Mouse (Mus musculus): ENCODE results near the gene Galnt3.
A peak's percentile ranks its signal among the peaks of the same experiment; 100 is the strongest.

Gene Galnt3

DNA sequence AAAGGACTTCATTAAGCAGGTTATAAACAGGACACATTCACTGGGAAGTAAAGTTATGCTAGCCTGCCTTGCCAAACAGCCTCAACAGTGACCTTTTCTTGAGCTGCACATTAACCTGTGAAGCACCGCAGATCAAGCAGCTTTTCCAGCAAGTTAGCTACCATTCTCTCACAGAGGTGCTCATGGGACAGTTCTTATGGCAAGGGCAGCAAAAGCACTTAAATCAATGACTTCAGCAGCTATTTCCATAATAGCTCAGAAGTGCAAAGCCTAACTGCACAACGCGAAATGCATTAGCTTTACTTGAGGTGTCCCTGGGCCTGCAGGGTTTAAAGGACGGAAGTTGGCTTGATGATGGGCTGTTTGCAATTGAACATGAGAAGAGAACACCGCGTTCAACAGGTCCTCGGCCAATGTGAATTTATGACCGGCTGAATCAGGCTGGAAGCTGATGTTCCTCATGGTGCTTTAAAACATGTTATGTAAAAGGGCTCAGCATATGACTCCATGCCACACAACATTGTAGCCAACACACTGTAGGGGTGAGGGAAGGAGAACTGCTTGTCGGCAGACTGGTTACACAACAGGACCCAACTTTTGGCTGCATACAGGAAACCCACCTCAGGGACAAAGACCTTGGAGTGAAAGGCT lies 16.8 kb downstream of the Galnt3 start:
- no peak for DNase-seq (ENCODE audit: low spot score in 2 of 2)

DNA sequence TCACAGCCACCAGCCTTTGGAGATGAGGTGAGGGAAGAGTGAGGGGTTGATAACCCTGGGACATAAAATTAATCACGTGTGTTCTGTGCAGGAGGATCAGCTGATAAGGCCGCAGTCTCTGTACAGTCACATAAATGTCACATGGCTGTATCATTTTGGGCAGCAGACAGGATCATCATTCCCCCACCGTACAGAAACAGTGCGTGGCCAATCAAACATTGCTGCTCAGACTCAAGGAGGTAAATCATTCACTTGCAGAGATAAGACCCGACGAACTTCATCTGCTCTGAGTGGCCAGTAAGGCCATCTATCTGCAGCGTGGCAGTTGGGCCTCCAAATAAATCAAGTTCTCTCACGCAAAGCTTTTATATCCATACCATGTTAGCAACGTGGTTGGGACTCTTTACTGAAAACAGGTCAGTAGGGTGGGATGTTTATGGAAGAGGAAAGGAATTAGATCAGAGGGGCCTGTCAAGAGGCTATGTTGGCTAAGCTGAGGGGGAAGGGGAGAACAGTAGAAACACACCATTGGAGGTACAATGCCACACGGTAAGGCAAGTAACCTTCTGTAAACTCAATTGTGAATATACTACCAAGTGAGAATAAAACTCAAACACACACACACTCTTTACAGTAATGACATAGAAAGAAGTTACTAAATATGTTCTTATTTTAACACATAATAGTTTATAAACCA lies 20.9 kb downstream of the Galnt3 start:
- no peak for DNase-seq (ENCODE audit: low spot score in 2 of 2)

DNA sequence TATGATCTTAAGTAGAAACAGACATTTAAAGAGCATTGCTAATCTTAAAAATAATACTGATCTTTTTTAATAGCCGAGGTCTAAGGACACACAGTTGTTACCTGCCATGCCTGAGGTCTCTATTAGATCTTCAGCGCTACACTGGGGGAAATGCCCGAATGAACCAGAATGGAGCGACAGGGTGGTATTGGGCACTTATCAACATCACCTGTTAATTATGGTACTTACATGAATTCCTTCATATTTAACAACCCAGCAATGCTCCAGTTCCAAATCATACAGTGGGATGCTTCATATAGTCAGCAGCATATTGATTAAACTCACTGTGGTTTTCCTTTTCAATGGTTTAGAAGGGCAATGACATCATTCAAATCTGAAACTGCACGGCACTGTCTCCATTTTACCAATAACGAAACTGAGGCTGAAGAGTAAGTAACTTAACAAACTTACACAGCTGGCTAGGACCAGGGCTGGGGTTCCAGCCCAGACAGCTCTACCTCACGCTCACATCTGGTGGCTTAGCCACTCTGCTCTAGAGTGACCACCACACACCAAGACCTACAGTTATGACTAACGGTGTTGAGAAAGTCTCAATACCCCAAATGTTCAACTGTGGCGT lies 23.0 kb downstream of the Galnt3 start:
- no peak for DNase-seq (ENCODE audit: low spot score in 2 of 2)

DNA sequence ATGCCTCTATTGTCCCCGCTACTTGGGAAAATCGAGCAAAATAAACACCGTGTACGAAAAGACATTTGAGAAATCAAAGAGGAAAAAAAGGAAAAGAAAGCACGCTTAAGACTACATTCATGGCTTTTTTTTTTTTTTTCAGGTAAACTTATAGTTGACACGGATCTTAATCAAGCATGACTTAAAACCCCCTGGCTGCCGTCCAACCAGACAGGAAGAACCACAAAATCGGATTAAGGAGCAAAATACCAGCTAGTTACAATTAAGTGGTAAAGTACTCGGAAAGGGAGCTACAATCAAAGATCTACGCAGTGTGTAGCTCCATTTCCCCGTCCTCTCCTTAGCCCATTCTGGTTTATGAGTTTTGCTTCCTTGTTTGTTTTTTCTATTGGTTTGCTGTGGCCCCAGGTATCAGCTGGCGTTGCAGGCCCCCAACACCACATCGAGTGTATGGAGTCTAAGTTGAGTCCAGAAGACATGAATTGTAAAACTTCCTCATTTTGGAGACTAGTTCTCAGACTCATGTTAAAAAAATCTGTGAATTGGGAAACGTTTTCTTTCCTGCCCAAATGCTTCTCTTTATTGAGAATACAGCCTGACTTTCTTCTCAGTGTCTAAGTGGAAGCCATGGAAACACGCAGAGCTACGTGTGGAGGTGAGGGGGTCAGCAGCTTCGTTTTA lies 24.0 kb downstream of the Galnt3 start:
- no peak for DNase-seq (ENCODE audit: low spot score in 2 of 2)

DNA sequence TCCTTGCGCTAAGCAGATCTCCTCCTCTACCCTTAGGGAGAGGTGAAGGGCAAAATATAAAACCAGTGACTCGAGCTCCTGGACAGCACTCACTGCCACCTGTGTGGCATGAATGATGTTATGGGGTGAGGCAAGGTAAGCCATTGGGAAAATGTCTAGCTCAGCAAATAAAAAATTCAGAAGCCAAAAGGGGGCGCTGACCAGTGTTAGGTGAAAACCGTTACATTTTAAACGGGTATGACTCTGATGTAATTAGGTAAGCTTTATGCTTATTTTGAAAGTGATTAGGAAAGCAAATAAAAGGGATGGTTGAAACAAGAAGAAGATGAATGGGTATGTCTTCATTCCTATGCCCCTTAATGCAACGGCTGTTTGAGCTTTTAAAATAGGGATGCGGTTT lies 24.6 kb downstream of the Galnt3 start:
- DNase-seq (ENCODE audit: low spot score in 2 of 2), result no peak

DNA sequence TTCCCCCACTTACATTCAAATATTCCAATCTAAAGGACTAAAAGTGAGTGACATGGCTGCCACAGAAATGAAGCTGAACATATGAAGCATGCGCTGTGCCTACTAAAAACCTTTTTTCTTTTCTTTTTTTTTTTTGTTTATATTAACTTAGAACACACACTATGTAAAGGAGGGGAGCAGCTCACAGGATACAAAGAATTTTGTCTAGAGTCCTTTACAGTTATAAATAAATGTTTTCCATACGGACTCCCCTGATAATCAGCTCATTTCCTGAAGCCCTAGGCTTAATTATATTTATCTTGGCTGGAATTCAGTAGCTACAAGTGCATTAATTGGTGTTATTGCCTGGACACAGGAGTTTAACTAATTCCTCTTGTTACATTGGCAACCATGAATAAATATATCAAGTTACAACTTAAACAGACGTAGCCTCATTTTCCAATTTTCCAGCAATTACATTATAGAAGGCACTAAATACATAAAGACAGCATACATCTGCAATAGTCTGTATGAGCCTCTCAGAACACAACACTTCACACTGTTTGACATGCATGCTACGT lies 30.1 kb downstream of the Galnt3 start:
- no peak for DNase-seq (ENCODE audit: low spot score in 2 of 2)

DNA sequence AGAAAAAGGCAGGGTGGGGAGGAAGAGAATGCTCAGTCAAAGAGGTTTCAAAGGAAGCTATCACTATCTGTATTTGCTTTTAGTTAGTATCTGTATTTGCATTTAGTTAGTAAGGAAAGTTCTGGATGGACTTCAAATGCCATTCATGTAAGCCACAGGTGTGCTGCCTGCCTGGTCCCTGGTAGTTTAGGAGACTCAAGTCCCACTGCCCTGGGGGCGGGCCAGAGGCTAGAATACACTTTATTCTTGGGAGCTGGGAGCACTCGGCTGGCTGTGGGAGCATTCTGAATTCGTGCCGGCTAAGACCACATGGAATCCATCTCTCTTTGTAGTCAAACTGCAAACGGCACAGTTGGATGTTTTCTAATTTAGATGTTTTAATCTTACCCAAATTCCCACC lies 33.5 kb downstream of the Galnt3 start:
- no peak for DNase-seq (ENCODE audit: low spot score in 2 of 2)

DNA sequence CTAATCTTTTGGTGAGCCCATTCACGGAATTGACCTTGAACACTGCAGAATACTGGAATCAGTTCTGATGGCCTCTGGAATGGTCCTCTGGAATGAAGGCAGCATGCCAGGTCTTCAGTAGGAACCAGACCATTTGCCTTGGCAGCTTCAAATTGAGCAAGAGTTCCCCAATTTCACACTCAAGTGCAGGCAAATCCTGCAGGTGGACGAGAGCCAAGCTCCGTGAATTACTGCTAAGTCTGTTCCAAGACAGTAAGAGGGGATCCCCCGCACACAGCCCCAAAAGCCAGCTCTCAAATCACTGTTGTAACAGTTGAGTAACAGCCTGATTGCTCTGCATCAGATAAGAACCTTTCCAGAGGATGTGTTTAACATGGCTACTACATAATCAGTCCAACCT lies 42.9 kb downstream of the Galnt3 start:
- no peak for DNase-seq (ENCODE audit: low spot score in 2 of 2)

DNA sequence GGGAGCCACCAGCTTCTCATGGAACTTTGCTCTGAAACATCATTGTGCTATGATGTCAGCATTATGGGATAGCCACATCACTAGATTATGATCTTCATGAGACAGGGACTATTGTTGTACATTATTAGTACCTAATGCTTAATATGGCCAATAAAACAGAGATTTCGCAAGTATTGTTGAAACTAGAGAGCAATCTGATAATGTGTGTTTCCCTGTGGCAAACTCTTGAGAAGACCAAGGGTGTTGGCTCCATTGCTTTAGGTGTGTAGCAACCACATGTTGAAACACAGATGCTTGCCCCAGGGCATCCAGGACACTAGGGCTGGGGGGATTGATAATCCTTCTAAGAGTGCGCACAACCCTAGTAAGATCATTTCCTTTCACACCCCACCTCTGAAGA lies 44.1 kb downstream of the Galnt3 start:
- no peak for DNase-seq (ENCODE audit: low spot score in 2 of 2)

DNA sequence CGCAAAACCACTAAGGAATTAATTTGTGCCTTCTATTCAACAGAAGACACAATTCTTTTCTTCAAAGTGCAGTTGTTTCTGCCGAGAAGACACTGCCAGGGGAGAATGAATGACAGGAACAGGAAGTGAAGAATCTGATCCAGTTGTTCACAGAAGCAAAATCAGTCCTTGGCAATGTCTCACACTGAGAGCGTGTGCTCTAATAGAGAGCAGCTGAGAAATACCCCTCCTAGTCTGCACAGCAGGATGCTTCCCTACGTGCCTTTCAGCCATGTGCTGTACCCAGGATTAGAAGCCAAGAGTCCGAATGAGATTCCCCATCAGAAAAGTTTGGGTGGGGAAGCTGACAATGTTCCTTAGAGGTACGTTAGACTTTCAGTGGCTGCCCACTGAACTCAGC lies 55.3 kb downstream of the Galnt3 start:
- DNase-seq (ENCODE audit: low spot score in 2 of 2), result no peak

DNA sequence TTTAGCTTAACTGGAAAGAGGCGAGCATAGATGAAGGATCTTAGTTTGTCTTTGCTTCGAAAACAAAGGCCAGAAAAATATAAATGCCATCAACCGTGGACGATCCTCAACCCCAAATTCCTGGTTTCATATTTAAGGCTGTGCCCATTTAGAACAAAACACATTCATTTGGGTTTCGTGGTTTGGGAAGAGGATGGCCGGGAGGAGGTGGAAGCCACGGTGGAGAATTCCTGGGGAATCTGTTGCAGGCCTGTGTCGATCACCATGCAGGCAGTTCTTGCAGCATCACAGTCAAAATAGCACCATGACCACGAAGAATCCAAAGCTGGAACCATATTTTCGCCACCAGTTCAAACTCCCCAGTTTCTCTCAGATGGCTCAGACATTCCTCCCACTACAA lies 61.5 kb downstream of the Galnt3 start:
- no peak for DNase-seq (ENCODE audit: low spot score in 2 of 2)

DNA sequence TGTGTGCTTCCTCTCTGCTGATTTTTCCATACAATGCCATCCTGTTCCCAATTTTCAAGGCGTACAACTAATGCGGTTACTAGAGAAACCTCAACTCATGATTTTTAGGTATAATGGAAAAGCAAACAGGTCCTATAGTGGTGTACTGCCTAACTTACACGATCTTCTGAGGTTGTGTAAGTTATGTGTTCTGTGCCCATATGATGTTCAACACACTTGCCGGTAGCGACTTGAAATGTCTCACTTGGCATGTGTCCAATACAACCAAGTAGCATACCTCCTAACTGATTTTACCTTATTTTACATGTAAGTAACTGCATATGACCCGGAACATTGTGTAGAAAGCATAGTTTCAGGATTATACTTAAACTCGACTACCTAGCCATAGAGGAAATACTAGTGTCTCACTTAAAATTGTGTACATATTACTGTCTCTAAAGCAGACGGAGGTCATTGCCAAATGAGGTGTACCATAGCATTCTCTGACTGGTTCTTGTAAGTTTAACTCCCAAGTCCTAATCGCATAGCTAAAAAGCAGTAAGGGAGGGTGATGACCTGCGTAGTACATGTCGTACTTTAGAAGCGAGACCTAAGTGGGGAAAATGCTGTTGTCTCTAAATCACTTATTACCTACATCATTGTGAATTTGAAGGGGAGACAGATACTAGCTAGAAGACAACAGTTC lies 80.2 kb downstream of the Galnt3 start:
- DNase-seq (ENCODE audit: low spot score in 2 of 2), result no peak

DNA sequence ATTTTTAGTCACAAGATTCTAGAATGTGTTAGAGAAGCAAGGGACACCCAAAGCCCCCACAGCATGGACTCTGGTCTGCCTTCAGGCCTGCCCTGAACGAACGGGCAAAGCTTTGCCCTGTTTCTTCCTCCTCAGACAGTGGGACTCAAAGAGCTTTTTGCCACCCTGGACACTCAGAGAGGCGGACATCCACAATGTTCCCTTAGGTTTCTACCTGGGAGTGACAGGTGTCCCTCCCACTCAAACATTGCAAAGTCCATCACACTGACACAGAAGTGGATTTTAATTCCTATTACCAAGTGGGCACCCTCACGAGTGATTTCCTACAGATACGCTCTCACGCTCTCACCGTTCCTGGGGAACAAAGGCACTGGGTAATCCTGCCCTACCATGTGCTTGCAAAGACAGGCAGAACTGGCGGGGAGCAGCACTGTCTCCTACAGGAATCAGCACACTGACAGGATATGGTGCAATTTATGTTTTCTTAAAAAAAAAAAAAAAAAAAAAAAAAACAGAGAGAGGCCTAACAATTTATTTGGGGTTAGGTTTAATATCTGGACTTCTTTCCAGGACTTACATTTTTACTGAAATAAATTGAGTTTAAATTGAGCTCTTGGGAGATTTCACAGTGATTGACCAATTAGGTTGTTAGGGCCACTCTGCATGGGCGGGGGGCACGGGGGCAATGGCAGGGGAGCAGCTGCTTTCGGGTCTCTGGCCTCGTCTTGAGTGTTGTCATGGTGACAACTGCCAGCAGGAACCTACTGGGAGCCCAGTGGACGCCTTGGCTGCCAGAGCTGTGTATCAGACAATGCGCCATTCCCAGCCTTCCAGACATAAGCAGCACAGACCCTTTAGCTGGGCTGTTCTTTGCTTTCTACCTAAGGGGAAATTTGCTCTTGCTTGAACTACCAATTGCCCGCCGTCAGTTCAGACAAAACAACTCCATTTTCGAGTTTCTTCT lies 81.1 kb downstream of the Galnt3 start:
- DNase-seq (ENCODE audit: low spot score in 2 of 2), result no peak

DNA sequence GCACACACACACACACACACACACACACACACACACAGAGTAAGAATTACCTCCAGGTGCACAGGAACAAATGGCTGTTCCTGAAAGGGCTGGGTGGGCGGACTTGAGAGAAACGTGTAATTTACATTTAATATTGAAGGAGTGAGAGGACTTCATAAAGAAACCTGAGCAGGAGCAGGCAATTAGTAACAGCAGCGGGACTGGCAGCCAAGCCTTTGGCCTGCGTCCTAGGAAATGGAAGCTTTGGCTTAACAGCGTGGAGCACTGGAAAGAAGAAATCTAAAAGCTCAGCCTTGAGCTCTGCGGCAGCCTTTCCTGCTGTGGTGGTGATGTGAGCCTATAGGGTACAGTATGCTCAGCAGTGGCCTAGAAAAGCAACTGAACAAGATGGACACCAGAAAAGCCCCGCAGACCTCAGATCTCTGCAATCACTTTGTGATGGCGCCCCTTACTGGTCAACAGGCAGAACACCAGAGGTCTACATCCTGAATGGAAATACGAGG lies 82.8 kb downstream of the Galnt3 start:
- peak in 1 of 2 experiments; percentile 49 for DNase-seq (ENCODE audit: low spot score in 2 of 2)

DNA sequence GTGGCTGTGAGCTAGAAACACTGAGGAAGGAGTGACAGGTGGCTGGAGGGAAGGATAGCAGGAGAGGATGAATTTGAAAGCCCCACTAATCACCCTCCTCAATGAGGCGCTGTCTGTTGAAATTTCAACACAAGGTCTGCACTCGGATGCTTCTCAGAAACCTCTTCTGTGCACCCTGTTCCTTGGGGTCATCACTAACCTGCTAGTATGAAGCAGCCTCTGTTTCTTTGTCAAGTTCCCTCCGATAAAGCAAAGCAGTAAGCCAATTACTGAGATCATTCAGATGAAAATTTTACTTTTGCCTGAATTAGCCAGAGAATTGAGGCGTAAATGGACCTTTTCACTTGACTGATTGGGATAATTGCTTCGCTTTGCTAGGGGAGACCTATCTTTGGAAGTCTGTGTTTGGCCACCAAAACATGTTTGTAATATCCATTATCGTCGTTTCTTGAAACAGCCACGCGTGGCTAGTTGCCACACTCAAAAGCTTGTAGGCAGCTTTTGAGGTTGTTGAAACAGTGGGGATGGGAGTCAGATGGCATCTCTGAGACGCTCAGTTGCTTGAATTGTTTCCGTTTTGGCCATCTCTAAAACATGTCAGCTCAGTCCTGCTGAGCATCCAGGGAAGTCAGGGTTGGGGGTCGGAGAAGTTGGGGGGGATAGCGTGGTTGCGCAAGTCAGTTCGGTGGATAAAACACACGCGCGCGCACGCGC lies 83.4 kb downstream of the Galnt3 start:
- DNase-seq (ENCODE audit: low spot score in 2 of 2), result no peak

DNA sequence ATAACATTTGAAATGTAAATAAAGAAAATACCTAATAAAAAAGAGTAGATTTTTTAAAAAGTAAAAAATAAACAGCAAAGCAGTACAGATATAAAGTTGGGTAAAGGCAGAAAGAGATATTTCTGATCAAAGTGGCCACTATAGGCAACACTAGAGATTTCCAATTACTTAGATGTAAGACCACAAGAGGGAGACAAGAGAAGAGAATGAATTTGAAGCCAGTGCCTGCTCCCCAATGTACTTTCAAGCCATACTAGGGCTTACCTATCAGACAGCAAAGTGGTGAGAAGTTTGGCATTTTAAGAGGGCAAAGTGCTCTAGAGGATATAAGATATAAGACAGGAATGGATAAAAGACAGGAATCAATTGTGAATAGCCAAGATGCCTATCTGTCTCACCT lies 84.2 kb downstream of the Galnt3 start:
- no peak for DNase-seq (ENCODE audit: low spot score in 2 of 2)

DNA sequence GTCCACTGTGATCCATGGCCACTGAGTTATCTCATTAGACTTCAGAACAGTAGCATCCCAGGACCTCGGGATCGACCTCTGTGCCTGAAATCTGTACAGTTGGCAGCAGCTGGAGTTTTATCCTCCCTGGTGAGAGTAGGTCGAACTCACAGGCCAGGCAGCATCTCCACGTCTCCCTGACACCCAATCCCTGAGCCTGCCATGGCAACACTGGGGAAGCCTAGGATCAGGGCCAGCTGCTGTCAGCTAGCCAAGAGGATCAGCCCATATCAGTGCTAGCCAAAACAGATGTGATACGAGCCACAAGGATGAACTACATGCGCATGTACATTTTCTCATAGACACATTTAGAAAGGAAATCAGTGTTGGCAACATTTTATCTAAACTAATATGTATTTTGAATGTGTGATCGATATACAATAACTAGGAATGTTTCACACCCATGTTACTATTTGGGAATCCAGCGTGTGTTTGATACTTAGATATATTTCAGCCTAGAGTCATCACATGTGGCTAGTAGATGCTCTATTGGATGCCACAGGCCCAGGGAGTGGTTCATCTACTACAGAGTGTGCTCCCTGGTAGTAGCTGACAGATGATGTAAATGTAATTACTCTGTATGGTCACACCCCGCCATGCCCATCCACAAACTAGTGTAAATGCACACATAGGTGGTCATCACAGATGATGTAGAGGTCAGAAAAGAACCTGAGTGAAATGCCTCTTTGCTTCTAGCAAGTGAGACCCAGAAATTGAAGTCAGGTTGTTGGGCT lies 89.7 kb downstream of the Galnt3 start:
- no peak for DNase-seq (ENCODE audit: low spot score in 2 of 2)

All from frontal cortex, postnatal 14 days (tissue).